Mouse (Mus musculus) kidney, adult 2 months (tissue): Measurements from ENCODE around the gene Ssbp1.

Experiments
- CTCF ChIP-seq: fragments of 200-500 bp; conservative IDR thresholded peaks from 2 replicates; pipeline ENCODE4 v1.5.1; 2011; ENCODE audit warnings: low read depth, mild to moderate bottlenecking, control low read depth, low read length, moderate library complexity, mixed read lengths; ENCODE audit not compliant: insufficient read depth, insufficient read length
- POLR2A ChIP-seq: fragments of 200-500 bp; IDR thresholded peaks from one replicate; pipeline ENCODE4 v1.6.1; 2011; ENCODE audit warnings: low read depth, low read length, control low read depth

- no peak for TF ChIP-seq CTCF
- TF ChIP-seq POLR2A: no peak
Measured at GRCm38 (mm10) chr6:40479705-40480104, 8.6 kb downstream of the Ssbp1 start.
